Mouse (Mus musculus) neural tube, embryonic 15.5 days (tissue): ENCODE data around the gene Trim28. TPM values are rescaled to one million over a fixed set of nuclear protein-coding genes. Genes with fewer than 3 reads are reported as not detected.
A peak's percentile ranks its signal among the peaks of the same experiment; 100 is the strongest.
"Not testable (repeated sequence)": the region's sequence is repeated elsewhere in the genome, so short reads cannot be mapped to it uniquely, and the experiment has no call there.

ENCODE experiments used
- ATAC-seq: fragments of 200-750 bp; cut with Nextera tagmentation; 2 replicates; pipeline ENCODE4 v1.8.0; 2017; ENCODE audit warnings: mild to moderate bottlenecking, moderate TSS enrichment, moderate library complexity; ENCODE audit not compliant: low FRiP score
- H3K27ac ChIP-seq: fragments of 300-500 bp; sonication (generic); replicated peaks from 2 replicates; pipeline ENCODE4 v1.5.1; 2015; ENCODE audit warnings: mild to moderate bottlenecking, inconsistent platforms
- H3K27me3 ChIP-seq: fragments of 300-500 bp; sonication (generic); replicated peaks from 2 replicates; pipeline ENCODE4 v1.6.1; 2015; ENCODE audit warnings: inconsistent platforms
- H3K36me3 ChIP-seq: fragments of 300-500 bp; sonication (generic); 2 replicates; pipeline ENCODE4 v1.6.1; 2015; ENCODE audit warnings: inconsistent platforms
- H3K4me1 ChIP-seq: fragments of 300-500 bp; sonication (generic); 2 replicates; pipeline ENCODE4 v1.6.1; 2015; ENCODE audit warnings: inconsistent platforms
- H3K4me2 ChIP-seq: fragments of 300-500 bp; sonication (generic); 2 replicates; pipeline ENCODE4 v1.6.1; 2015; ENCODE audit warnings: inconsistent platforms, mild to moderate bottlenecking, moderate library complexity
- H3K4me3 ChIP-seq: fragments of 300-500 bp; sonication (generic); replicated peaks from 2 replicates; pipeline ENCODE4 v1.5.1; 2015; ENCODE audit warnings: mild to moderate bottlenecking, inconsistent platforms
- H3K9ac ChIP-seq: fragments of 300-500 bp; sonication (generic); replicated peaks from 2 replicates; pipeline ENCODE4 v1.6.1; 2015; ENCODE audit warnings: mild to moderate bottlenecking, inconsistent platforms
- H3K9me3 ChIP-seq: fragments of 300-500 bp; sonication (generic); replicated peaks from 2 replicates; pipeline ENCODE4 v1.6.1; 2016; ENCODE audit warnings: inconsistent platforms
- WGBS: fragments of 180-500 bp; shearing (Covaris S2); methylation state at CpG from one replicate; pipeline ENCODE4 v1.1.7; 2015; ENCODE audit warnings: mixed read lengths; 5-methylcytosine and 5-hydroxymethylcytosine counted together
- polyA plus RNA-seq: library from polyadenylated mRNA; unstranded; fragments of >200 nt; fragmentation: Nextera tagmentation; extraction: Ambion mirVana; gene quantifications from 2 replicates; pipeline ENCODE4 v1.2.1, GENCODE M21; 2015

The Trim28 gene
- polyA plus RNA-seq, 1 experiment from 2014 or later: 202 TPM

- ATAC-seq: no peak
- 90% methylated on average over 13 of the region's 13 CpGs for WGBS
These were observed 54.1 kb downstream of the Trim28 start for GRCm38 (mm10) chr7:13053001-13053400.

GRCm38 (mm10) chr7:13053501-13053900 lies 54.6 kb downstream of the Trim28 start:
- Histone ChIP-seq H3K4me1 (peaks cover 12% of the 10 kb centered on the region), H3K27ac (peak overlapping the region; percentile 97), H3K4me3 (peak overlapping the region; percentile 62), H3K9ac (peak overlapping the region; percentile 63), H3K4me2 (peak overlapping the region; percentile 65), H3K9me3 (no peaks in the 10 kb centered on the region), H3K36me3 (peaks cover 3% of the 10 kb centered on the region; the same call in 1 of the 2 replicates), H3K27me3 (no peaks in the 10 kb centered on the region)
- ATAC-seq: no peak
- WGBS: 93% methylated on average over 2 of the region's 2 CpGs

More at GRCm38 (mm10) chr7:13053001-13053400, 54.1 kb downstream of the Trim28 start:
- Histone ChIP-seq H3K9me3 (no peaks in the 10 kb centered on the region), H3K9ac (no peak overlapping the region), H3K27ac (no peak overlapping the region), H3K4me1 (peaks cover 12% of the 10 kb centered on the region), H3K27me3 (no peaks in the 10 kb centered on the region), H3K36me3 (peaks cover 3% of the 10 kb centered on the region; the same call in 1 of the 2 replicates), H3K4me3 (no peak overlapping the region), H3K4me2 (0 out of 2 replicates have a peak overlapping the region, but pooled peaks have one; percentile 65)

GRCm38 (mm10) chr7:13053961-13054286 lies 55.0 kb downstream of the Trim28 start:
- no peak for ATAC-seq
- WGBS: under 1% methylated on average over 15 of the region's 15 CpGs

GRCm38 (mm10) chr7:13054287-13055010 lies 55.5 kb downstream of the Trim28 start, which contains the start of gene Mzf1:
Mzf1 (minus strand) TSS chr7:13054764.
- H3K36me3 ChIP-seq: peaks cover 3% of the 10 kb centered on the region; the same call in 1 of the 2 replicates
- H3K9ac ChIP-seq: peak within 1 kb of the TSS; percentile 65
- H3K27ac ChIP-seq: peak within 1 kb of the TSS; percentile 97
- no peaks in the 10 kb centered on the region for H3K9me3 ChIP-seq
- H3K4me1 ChIP-seq: peaks cover 12% of the 10 kb centered on the region
- H3K4me3 ChIP-seq: peak within 1 kb of the TSS; percentile 62
- peak; percentile 95 for ATAC-seq
- WGBS: under 1% methylated on average over 41 of the region's 41 CpGs
- peak within 1 kb of the TSS; percentile 65 for H3K4me2 ChIP-seq
- H3K27me3 ChIP-seq: no peaks in the 10 kb centered on the region

More at GRCm38 (mm10) chr7:13053961-13054286, 55.0 kb downstream of the Trim28 start:
- H3K9ac ChIP-seq: peak overlapping the region; percentile 63
- H3K4me3 ChIP-seq: peak overlapping the region; percentile 62
- H3K27ac ChIP-seq: peak overlapping the region; percentile 97
- peak overlapping the region; percentile 65 for H3K4me2 ChIP-seq
- H3K36me3 ChIP-seq: peaks cover 3% of the 10 kb centered on the region; the same call in 1 of the 2 replicates
- peaks cover 12% of the 10 kb centered on the region for H3K4me1 ChIP-seq
- no peaks in the 10 kb centered on the region for H3K9me3 ChIP-seq
- H3K27me3 ChIP-seq: no peaks in the 10 kb centered on the region

- Histone ChIP-seq H3K9me3 (no peaks in the 10 kb centered on the region), H3K4me1 (peaks cover 12% of the 10 kb centered on the region), H3K27ac (no peak overlapping the region), H3K4me2 (no peak overlapping the region), H3K27me3 (no peaks in the 10 kb centered on the region), H3K36me3 (no peaks in the 10 kb centered on the region), H3K9ac (no peak overlapping the region), H3K4me3 (no peak overlapping the region)
- no peak for ATAC-seq
- WGBS: 59% methylated on average over 8 of the region's 8 CpGs
These were observed 58.2 kb downstream of the Trim28 start for GRCm38 (mm10) chr7:13056913-13057700.

- Histone ChIP-seq H3K4me3 (no peak overlapping the region), H3K36me3 (no peaks in the 10 kb centered on the region), H3K4me1 (peaks cover 5% of the 10 kb centered on the region; the same call in 1 of the 2 replicates), H3K9ac (no peak overlapping the region), H3K27ac (no peak overlapping the region), H3K27me3 (no peaks in the 10 kb centered on the region), H3K4me2 (no peak overlapping the region), H3K9me3 (no peaks in the 10 kb centered on the region)
- WGBS: 85% methylated on average over 9 of the region's 9 CpGs
- no peak for ATAC-seq
These were observed 60.6 kb downstream of the Trim28 start for GRCm38 (mm10) chr7:13059536-13059935.

- H3K27ac ChIP-seq, H3K4me2 ChIP-seq, H3K36me3 ChIP-seq, ATAC-seq, H3K9ac ChIP-seq, H3K9me3 ChIP-seq, H3K4me1 ChIP-seq, H3K4me3 ChIP-seq, H3K27me3 ChIP-seq: not testable (repeated sequence)
- WGBS: 35% methylated on average over 2 of the region's 2 CpGs
These were observed 64.5 kb downstream of the Trim28 start for GRCm38 (mm10) chr7:13063399-13063798.

GRCm38 (mm10) chr7:13072293-13072692 lies 73.4 kb downstream of the Trim28 start:
- 65% methylated on average over 5 of the region's 5 CpGs for WGBS
- H3K27me3 ChIP-seq: no peaks in the 10 kb centered on the region

More at GRCm38 (mm10) chr7:13072293-13072692, 73.4 kb downstream of the Trim28 start:
- no peaks in the 10 kb centered on the region for H3K9me3 ChIP-seq
- H3K4me3 ChIP-seq: no peak overlapping the region
- no peak overlapping the region for H3K27ac ChIP-seq
- H3K36me3 ChIP-seq: no peaks in the 10 kb centered on the region
- no peak overlapping the region for H3K9ac ChIP-seq
- ATAC-seq: no peak
- H3K4me1 ChIP-seq: no peaks in the 10 kb centered on the region
- no peak overlapping the region for H3K4me2 ChIP-seq

Other genes starting within 250 kb of the Trim28 start
- gene Zscan18, start 195.5 kb upstream of the Trim28 start, polyA plus RNA-seq: 25.2 and 33.4 TPM in 2 replicates
- gene Zfp329, start 180.3 kb upstream of the Trim28 start, polyA plus RNA-seq: 26.7 and 27.0 TPM in 2 replicates
- 23.4 and 25.4 TPM in 2 replicates for gene Zfp110, start 164.4 kb upstream of the Trim28 start, polyA plus RNA-seq
- 6.7 and 7.5 TPM in 2 replicates for gene Zfp128, start 117.9 kb upstream of the Trim28 start, polyA plus RNA-seq
- gene Zscan22, start 101.3 kb upstream of the Trim28 start, polyA plus RNA-seq: 9.8 and 13.6 TPM in 2 replicates
- gene Rps5, start 76.8 kb upstream of the Trim28 start, polyA plus RNA-seq: 564 and 667 TPM in 2 replicates
- 0.96 and 1.1 TPM in 2 replicates for gene Rnf225, start 71.7 kb upstream of the Trim28 start, polyA plus RNA-seq
- 13.1 and 13.3 TPM in 2 replicates for gene Zfp324, start 33.3 kb upstream of the Trim28 start, polyA plus RNA-seq
- gene Zfp446, start 21.3 kb upstream of the Trim28 start, polyA plus RNA-seq: 9.1 and 10.3 TPM in 2 replicates
- gene Slc27a5, start 922 bp upstream of the Trim28 start, polyA plus RNA-seq: 0.49 and 0.68 TPM in 2 replicates
- gene Zbtb45, start 10.9 kb downstream of the Trim28 start, polyA plus RNA-seq: 37.6 and 38.7 TPM in 2 replicates
- 165 and 170 TPM in 2 replicates for gene Chmp2a, start 35.7 kb downstream of the Trim28 start, polyA plus RNA-seq
- 129 and 149 TPM in 2 replicates for gene Ube2m, start 39.2 kb downstream of the Trim28 start, polyA plus RNA-seq
- gene Mzf1, start 55.6 kb downstream of the Trim28 start, polyA plus RNA-seq: 7.7 and 8.8 TPM in 2 replicates
- 0.12 and 0.20 TPM in 2 replicates for gene Vmn1r85, start 96.1 kb downstream of the Trim28 start, polyA plus RNA-seq
- gene Vmn1r86, start 120.8 kb downstream of the Trim28 start, polyA plus RNA-seq: not detected in 2 replicates
- gene Vmn1r87, start 141.0 kb downstream of the Trim28 start, polyA plus RNA-seq: not detected in 2 replicates
- gene Vmn1r88, start 160.5 kb downstream of the Trim28 start, polyA plus RNA-seq: not detected in 2 replicates
- not detected in 2 replicates for gene Vmn1r89, start 213.9 kb downstream of the Trim28 start, polyA plus RNA-seq